Mouse (Mus musculus) embryonic fibroblast, embryonic 13.5 days (primary cell): ENCODE measurements around the gene Cerk. TPM values are rescaled to one million over a fixed set of nuclear protein-coding genes. Genes with fewer than 3 reads are reported as not detected.
"Not testable (repeated sequence)": the region's sequence is repeated elsewhere in the genome, so short reads cannot be mapped to it uniquely, and the experiment has no call there.

Experiments
- H3K27ac ChIP-seq: 2 replicates; pipeline ENCODE4 v1.5.1; 2012; ENCODE audit warnings: low read length, control low read depth, inconsistent platforms; ENCODE audit not compliant: insufficient read depth
- H3K4me1 ChIP-seq: 2 replicates; pipeline ENCODE4 v1.6.1; 2011; ENCODE audit warnings: low read length; ENCODE audit not compliant: control insufficient read depth, insufficient read depth
- H3K4me3 ChIP-seq: 2 replicates; pipeline ENCODE4 v1.5.1; 2011; ENCODE audit warnings: mild to moderate bottlenecking, control low read depth, low read length; ENCODE audit not compliant: insufficient read depth
- CTCF ChIP-seq: IDR thresholded peaks from 2 replicates; pipeline ENCODE4 v1.5.1; 2011; ENCODE audit warnings: mild to moderate bottlenecking, control low read depth, low read length, moderate library complexity, borderline replicate concordance; ENCODE audit not compliant: insufficient read depth
- POLR2A ChIP-seq: IDR thresholded peaks from 2 replicates; pipeline ENCODE4 v1.6.1; 2011; ENCODE audit warnings: low read depth, mild to moderate bottlenecking, control low read depth, low read length, moderate library complexity
- polyA plus RNA-seq: library from polyadenylated mRNA; stranded (reverse); fragments of >200 nt; gene quantifications from 2 replicates; pipeline ENCODE4 v1.2.4, GENCODE M21; 2011; ENCODE audit warnings: low read depth; ENCODE audit not compliant: missing spikeins, insufficient read length

Cerk gene
- polyA plus RNA-seq, 1 experiment = 9.6 TPM

DNA sequence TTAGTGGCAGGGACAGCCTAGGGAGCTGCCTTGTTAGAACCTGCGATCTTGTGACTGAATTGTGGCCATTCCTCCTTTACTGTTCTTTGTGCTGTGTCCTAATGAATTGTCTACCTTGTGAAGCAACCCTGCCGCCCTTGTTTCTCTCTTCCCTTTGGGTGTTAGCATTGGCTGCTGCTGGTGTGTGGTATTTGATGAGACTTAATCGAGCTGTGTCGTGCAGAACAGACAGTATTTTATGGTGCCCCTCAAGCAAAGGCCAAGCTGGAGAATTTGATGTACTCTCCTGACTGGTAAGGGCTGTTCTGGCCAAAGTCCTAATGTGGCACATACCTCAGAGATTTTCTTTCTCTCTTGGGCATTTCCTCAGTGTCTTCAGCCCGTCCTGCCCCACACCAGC lies 40.3 kb upstream of the Cerk start:
- no peak overlapping the region for H3K4me3 ChIP-seq
- TF ChIP-seq CTCF = no peak
- no peak for TF ChIP-seq POLR2A
- no peaks in the 10 kb centered on the region for H3K4me1 ChIP-seq
- no peak overlapping the region for H3K27ac ChIP-seq

DNA sequence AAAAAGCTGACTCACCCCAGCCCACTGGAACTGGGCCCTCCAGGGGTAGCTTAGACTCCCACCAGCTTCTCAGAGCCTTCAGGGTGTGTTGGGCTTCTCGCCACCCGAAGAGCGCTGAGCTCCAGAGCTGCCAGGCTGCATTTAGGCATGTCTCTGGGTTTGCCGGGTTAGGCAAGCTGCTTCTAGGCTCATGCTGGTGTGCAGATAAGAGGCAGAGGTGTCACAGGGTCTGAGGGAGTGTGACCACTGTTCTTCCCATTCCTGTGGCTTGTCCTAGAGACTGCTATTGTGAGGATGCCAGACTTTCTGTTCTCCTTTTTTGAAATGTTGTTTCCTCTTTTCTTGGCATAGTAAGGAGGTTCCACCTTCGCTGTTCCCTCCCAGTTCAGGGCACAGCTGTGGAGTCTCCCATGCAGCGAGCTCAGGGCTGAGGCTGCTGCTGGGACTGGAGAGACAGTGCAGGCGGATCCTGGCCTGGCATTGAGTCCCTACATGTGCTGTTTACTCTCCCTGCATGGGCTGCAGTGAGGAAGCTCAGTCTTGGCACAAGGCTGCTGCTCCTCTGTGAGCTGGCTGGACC lies 39.1 kb upstream of the Cerk start:
- H3K4me3 ChIP-seq = no peak overlapping the region
- no peak overlapping the region for H3K27ac ChIP-seq
- no peaks in the 10 kb centered on the region for H3K4me1 ChIP-seq
- TF ChIP-seq POLR2A (no peak), CTCF (no peak)

GRCm38 (mm10) chr15:86221901-86222300 lies 36.0 kb upstream of the Cerk start:
- not testable (repeated sequence) for H3K4me1 ChIP-seq, H3K27ac ChIP-seq, H3K4me3 ChIP-seq

- TF ChIP-seq CTCF (no peak), POLR2A (no peak)
- H3K4me3 ChIP-seq = no peak overlapping the region
These were observed 35.4 kb upstream of the Cerk start for GRCm38 (mm10) chr15:86221369-86221768.

DNA sequence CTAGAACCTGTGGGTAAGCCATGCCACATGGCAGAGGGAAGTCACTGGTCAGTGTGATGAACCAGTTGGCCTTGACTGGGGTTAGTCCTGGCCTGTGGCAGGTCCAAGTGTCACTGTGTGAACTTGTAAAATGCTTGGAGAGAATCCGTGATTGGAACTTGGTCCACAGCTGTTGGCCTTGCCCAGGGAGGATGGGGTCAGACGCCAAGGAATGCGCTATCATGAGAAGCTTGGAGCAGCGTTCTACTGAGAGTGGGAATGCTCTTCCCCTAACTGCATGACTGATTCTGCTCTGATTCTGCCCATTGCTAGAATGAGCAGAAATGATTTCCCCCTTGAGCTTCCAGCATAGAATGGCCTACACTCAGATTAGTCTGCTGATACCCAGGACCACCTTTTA lies 34.8 kb upstream of the Cerk start:
- no peak for TF ChIP-seq CTCF
- no peak for TF ChIP-seq POLR2A
- Histone ChIP-seq H3K27ac (no peak overlapping the region), H3K4me1 (no peaks in the 10 kb centered on the region)

More at GRCm38 (mm10) chr15:86221369-86221768, 35.4 kb upstream of the Cerk start:
- no peak overlapping the region for H3K27ac ChIP-seq
- H3K4me1 ChIP-seq = no peaks in the 10 kb centered on the region

DNA sequence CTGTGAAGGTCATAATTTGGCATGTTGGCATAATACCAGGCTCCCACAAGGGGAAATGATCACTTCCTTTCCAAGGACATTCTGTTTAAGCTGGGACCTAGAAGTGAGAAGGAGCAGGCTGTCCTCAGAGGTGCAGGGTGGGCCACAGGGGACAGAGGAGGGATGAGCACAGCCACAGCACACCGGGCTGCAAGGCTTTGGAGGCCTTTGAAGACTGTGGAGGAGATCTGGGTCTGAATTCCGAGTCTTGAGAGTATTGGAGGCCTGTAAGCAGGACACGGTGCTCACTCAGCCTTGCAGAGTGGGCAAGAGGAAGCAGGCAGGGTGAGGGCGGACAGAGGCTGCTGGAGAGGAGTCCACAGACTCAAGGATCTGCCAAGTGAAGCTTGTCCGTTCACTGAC lies 34.3 kb upstream of the Cerk start:
- TF ChIP-seq POLR2A (no peak), CTCF (no peak)
- H3K4me1 ChIP-seq = no peaks in the 10 kb centered on the region
- H3K27ac ChIP-seq = no peak overlapping the region
- H3K4me3 ChIP-seq = no peak overlapping the region

More for the DNA sequence above, 34.8 kb upstream of the Cerk start:
- no peak overlapping the region for H3K4me3 ChIP-seq

DNA sequence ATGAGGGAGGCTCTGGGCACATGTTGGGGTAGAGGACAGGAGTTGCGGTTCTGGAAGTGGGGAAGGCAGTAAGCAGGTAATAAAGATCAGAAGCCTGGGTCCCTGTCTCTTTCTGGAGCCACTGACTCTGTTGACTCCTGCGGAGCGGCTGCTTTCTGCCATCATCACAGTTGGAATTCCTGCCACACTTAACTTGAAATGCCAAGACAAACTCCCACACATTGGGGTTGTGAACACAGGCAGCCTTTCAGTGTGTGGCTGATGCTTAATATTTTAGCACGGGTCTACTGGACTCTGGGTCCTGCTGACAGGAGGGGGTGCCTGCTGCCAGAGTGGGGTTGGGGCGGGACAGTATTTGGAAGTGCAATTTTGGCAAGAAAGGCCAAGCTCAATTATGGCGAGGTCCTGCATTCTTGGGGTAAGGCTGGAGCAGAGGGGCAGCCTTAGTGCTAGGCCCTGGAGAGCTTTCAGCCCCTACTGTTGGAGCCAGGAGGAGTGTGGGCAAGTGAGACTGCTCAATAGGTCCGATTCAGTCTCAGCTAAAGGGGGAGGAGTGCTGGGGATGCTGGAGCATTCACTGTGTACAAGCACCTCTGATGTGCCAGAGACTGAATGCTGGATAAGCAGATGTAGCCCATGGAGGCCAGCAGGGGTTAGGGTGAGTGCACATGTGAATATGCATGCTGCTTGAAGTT lies 33.7 kb upstream of the Cerk start:
- Histone ChIP-seq H3K4me1 (no peaks in the 10 kb centered on the region), H3K27ac (no peak overlapping the region)
- TF ChIP-seq CTCF = no peak
- TF ChIP-seq POLR2A = no peak

DNA sequence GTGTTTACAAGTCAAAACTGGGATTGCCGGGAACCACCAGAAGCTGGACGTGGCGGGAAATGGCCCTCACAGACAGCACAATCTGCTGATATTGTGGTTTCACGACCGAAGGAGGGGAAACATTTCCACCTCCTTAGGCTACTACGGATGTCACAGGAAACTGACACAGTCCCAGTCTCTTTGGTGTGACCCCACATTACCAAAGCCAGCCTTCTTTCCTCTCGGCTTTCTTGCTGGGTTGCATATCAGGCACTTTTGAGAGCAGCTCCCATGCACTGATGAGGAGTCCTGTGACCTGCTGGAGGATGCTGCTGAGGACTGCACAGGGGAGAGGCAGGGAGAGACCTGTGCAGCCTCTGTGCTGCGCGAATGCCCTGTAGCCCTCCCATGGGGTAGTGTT lies 30.7 kb upstream of the Cerk start:
- H3K4me3 ChIP-seq, H3K4me1 ChIP-seq, H3K27ac ChIP-seq: not testable (repeated sequence)

More for the DNA sequence above, 33.7 kb upstream of the Cerk start:
- no peak overlapping the region for H3K4me3 ChIP-seq

DNA sequence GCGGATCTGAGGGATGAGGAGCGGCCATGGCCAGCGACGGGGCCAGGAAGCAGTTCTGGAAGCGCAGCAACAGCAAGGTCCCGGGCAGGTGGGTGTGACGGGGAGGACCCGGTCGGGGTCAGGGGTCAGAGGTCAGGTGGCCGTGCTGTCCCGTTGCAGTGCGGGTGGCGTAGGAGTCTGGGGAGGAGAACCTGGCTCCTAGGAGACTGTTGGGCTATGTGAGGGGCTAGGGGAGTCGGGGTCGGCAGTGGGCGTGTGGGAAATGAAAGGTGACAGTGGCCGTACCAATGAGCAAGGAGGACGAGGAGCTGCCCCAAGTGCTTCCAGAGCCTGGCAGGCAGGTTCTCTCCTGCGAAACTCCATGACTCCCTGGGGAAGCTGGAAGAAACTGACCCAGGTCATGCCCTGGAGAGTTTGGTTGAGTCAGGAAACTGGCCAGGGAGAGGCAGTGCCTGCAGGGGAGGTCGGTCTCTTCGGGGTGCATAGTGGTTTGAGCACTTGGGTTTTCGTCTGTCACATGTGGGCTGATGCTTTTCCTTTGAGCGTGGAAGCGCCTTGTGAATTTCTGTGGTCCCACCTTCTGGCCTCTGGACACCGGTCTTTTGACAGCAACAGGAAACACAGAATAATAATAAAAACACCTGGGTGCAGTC lies 28.7 kb upstream of the Cerk start:
- no peaks in the 10 kb centered on the region for H3K4me1 ChIP-seq
- no peak for TF ChIP-seq CTCF
- TF ChIP-seq POLR2A = no peak
- H3K27ac ChIP-seq = no peak overlapping the region
- H3K4me3 ChIP-seq = peak overlapping the region; percentile 75

- TF ChIP-seq POLR2A (peak; percentile 97), CTCF (no peak)
- Histone ChIP-seq H3K27ac (peak within 1 kb of the TSS; percentile 60; the same call in 1 of the 2 replicates), H3K4me1 (no peaks in the 10 kb centered on the region)
These were observed 28.0 kb upstream of the Cerk start, which contains the start of gene Tbc1d22a for GRCm38 (mm10) chr15:86213753-86214548. Gene Tbc1d22a, plus strand, starts transcription at chr15:86214459.

DNA sequence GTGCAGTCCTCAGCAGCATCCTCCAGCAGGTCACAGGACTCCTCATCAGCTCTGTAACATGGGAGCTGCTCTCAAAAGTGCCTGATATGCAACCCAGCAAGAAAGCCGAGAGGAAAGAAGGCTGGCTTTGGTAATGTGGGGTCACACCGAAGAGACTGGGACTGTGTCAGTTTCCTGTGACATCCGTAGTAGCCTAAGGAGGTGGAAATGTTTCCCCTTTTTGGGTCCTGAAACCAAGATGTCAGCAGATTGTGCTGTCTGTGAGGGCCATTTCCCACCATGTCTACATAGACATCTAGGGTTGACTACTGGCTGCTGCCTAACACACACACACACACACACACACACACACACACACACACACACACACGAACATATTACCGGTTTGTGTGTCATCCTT lies 26.3 kb upstream of the Cerk start:
- H3K4me1 ChIP-seq, H3K4me3 ChIP-seq: not testable (repeated sequence)

More at GRCm38 (mm10) chr15:86213753-86214548, 28.0 kb upstream of the Cerk start, which contains the start of gene Tbc1d22a:
- peak within 1 kb of the TSS; percentile 75 for H3K4me3 ChIP-seq

More for the DNA sequence above, 26.3 kb upstream of the Cerk start:
- not testable (repeated sequence) for H3K27ac ChIP-seq
